Mouse (Mus musculus) CH12.LX (cell line): ENCODE data around the gene Sat1.

Source experiments
- POLR2A ChIP-seq: IDR thresholded peaks from 2 replicates; pipeline ENCODE4 v1.6.1; 2011; ENCODE audit warnings: low read depth, mild to moderate bottlenecking, improper control_type of control experiment, low read length
- UBTF ChIP-seq: IDR thresholded peaks from 2 replicates; pipeline ENCODE4 v1.6.1; 2012; ENCODE audit warnings: low read depth, mild to moderate bottlenecking, inconsistent platforms, low read length, improper control_type of control experiment, moderate library complexity

GRCm38 (mm10) chrX:155169886-155170285 is 46.4 kb downstream of the Sat1 start:
- TF ChIP-seq POLR2A (no peak), UBTF (no peak)
